Mouse (Mus musculus) stomach, embryonic 14.5 days (tissue): ENCODE measurements around the gene Dock10. TPM values are rescaled to one million over a fixed set of nuclear protein-coding genes. Genes with fewer than 3 reads are reported as not detected.

Experiments used
- ATAC-seq: fragments of 200-750 bp; cut with Nextera tagmentation; 2 replicates; pipeline ENCODE4 v1.8.0; 2017; ENCODE audit warnings: low read depth, moderate TSS enrichment; ENCODE audit not compliant: insufficient number of reproducible peaks, insufficient read depth, low FRiP score
- H3K27ac ChIP-seq: fragments of 300-500 bp; sonication (generic); 2 replicates; pipeline ENCODE4 v1.5.1; 2014; ENCODE audit warnings: mild to moderate bottlenecking, low read length, moderate library complexity, mixed read lengths
- H3K27me3 ChIP-seq: fragments of 300-500 bp; sonication (generic); 2 replicates; pipeline ENCODE4 v1.6.1; 2014; ENCODE audit warnings: low read length, control low read depth, mixed read lengths; ENCODE audit not compliant: control insufficient read depth, insufficient read depth
- H3K36me3 ChIP-seq: fragments of 300-500 bp; sonication (generic); 2 replicates; pipeline ENCODE4 v1.6.1; 2014; ENCODE audit warnings: mild to moderate bottlenecking, control low read depth, low read length, moderate library complexity, mixed read lengths; ENCODE audit not compliant: control insufficient read depth, insufficient read depth
- H3K4me1 ChIP-seq: fragments of 300-500 bp; sonication (generic); 2 replicates; pipeline ENCODE4 v1.6.1; 2014; ENCODE audit warnings: low read length, control low read depth, mixed read lengths; ENCODE audit not compliant: control insufficient read depth, insufficient read depth
- H3K4me2 ChIP-seq: fragments of 300-500 bp; sonication (generic); replicated peaks from 2 replicates; pipeline ENCODE4 v1.6.1; 2014; ENCODE audit warnings: low read depth, low read length, control low read depth
- H3K4me3 ChIP-seq: fragments of 300-500 bp; sonication (generic); 2 replicates; pipeline ENCODE4 v1.5.1; 2014; ENCODE audit warnings: low read depth, low read length, control low read depth
- H3K9ac ChIP-seq: fragments of 300-500 bp; sonication (generic); replicated peaks from 2 replicates; pipeline ENCODE4 v1.6.1; 2014; ENCODE audit warnings: low read depth, mild to moderate bottlenecking, control low read depth, low read length, moderate library complexity, mixed read lengths
- H3K9me3 ChIP-seq: fragments of 300-500 bp; sonication (generic); 2 replicates; pipeline ENCODE4 v1.6.1; 2016; ENCODE audit warnings: low read depth, low read length, control low read depth; ENCODE audit not compliant: control insufficient read depth
- WGBS: fragments of 180-500 bp; shearing (Covaris S2); extraction: QIAGEN DNeasy Blood & Tissue Kit; methylation state at CpG from one replicate; pipeline ENCODE4 v1.1.7; 2014; 5-methylcytosine and 5-hydroxymethylcytosine counted together
- polyA plus RNA-seq: library from polyadenylated mRNA; unstranded; fragments of >200 nt; fragmentation: Nextera tagmentation; extraction: Ambion mirVana; gene quantifications from 2 replicates; pipeline ENCODE4 v1.2.1, GENCODE M21; 2014

Gene Dock10
- polyA plus RNA-seq, 1 experiment from 2014 or later = 9.4 TPM

GRCm38 (mm10) chr1:80676004-80676673 lies 82.2 kb downstream of the Dock10 start:
- Histone ChIP-seq H3K9me3 (no peaks in the 10 kb centered on the region), H3K27ac (no peak overlapping the region), H3K4me3 (no peak overlapping the region), H3K4me2 (no peak overlapping the region), H3K9ac (no peak overlapping the region), H3K27me3 (no peaks in the 10 kb centered on the region), H3K4me1 (no peaks in the 10 kb centered on the region), H3K36me3 (no peaks in the 10 kb centered on the region)
- 19% methylated on average over 1 of the region's 1 CpGs for WGBS
- ATAC-seq = no peak

- Histone ChIP-seq H3K9ac (no peak overlapping the region), H3K36me3 (no peaks in the 10 kb centered on the region), H3K4me2 (no peak overlapping the region), H3K9me3 (no peaks in the 10 kb centered on the region), H3K4me3 (no peak overlapping the region), H3K27me3 (no peaks in the 10 kb centered on the region), H3K4me1 (no peaks in the 10 kb centered on the region), H3K27ac (no peak overlapping the region)
- ATAC-seq = no peak
- 92% methylated on average over 3 of the region's 3 CpGs for WGBS
These were observed 86.6 kb downstream of the Dock10 start for GRCm38 (mm10) chr1:80671730-80672129.

GRCm38 (mm10) chr1:80671056-80671455 lies 87.3 kb downstream of the Dock10 start:
- H3K27me3 ChIP-seq = no peaks in the 10 kb centered on the region
- 63% methylated on average over 5 of the region's 5 CpGs for WGBS
- ATAC-seq = no peak
- no peak overlapping the region for H3K4me3 ChIP-seq
- H3K9me3 ChIP-seq = no peaks in the 10 kb centered on the region
- H3K4me1 ChIP-seq = no peaks in the 10 kb centered on the region
- no peak overlapping the region for H3K9ac ChIP-seq
- no peak overlapping the region for H3K27ac ChIP-seq
- H3K36me3 ChIP-seq = no peaks in the 10 kb centered on the region
- no peak overlapping the region for H3K4me2 ChIP-seq

- 74% methylated on average over 7 of the region's 7 CpGs for WGBS
- no peak for ATAC-seq
- H3K36me3 ChIP-seq = no peaks in the 10 kb centered on the region
- no peaks in the 10 kb centered on the region for H3K9me3 ChIP-seq
- H3K27me3 ChIP-seq = no peaks in the 10 kb centered on the region
- no peak overlapping the region for H3K4me3 ChIP-seq
- H3K4me1 ChIP-seq = no peaks in the 10 kb centered on the region
- no peak overlapping the region for H3K27ac ChIP-seq
- no peak overlapping the region for H3K9ac ChIP-seq
- no peak overlapping the region for H3K4me2 ChIP-seq
These were observed 87.9 kb downstream of the Dock10 start for GRCm38 (mm10) chr1:80670387-80670786.

- Histone ChIP-seq H3K4me3 (no peak overlapping the region), H3K27me3 (no peaks in the 10 kb centered on the region), H3K36me3 (no peaks in the 10 kb centered on the region), H3K9me3 (no peaks in the 10 kb centered on the region), H3K27ac (no peak overlapping the region), H3K4me1 (no peaks in the 10 kb centered on the region), H3K4me2 (no peak overlapping the region), H3K9ac (no peak overlapping the region)
- no peak for ATAC-seq
These were observed 92.6 kb downstream of the Dock10 start for GRCm38 (mm10) chr1:80665761-80666160.

GRCm38 (mm10) chr1:80665161-80665560 lies 93.2 kb downstream of the Dock10 start:
- H3K27ac ChIP-seq = no peak overlapping the region
- ATAC-seq = no peak
- 92% methylated on average over 6 of the region's 6 CpGs for WGBS

GRCm38 (mm10) chr1:80661506-80662402 lies 96.6 kb downstream of the Dock10 start:
- H3K4me2 ChIP-seq = no peak overlapping the region
- no peak overlapping the region for H3K9ac ChIP-seq
- H3K27ac ChIP-seq = no peak overlapping the region
- no peaks in the 10 kb centered on the region for H3K36me3 ChIP-seq
- no peaks in the 10 kb centered on the region for H3K9me3 ChIP-seq
- H3K4me1 ChIP-seq = no peaks in the 10 kb centered on the region
- WGBS = 80% methylated on average over 11 of the region's 11 CpGs
- no peak overlapping the region for H3K4me3 ChIP-seq
- H3K27me3 ChIP-seq = no peaks in the 10 kb centered on the region
- ATAC-seq = no peak

More at GRCm38 (mm10) chr1:80665161-80665560, 93.2 kb downstream of the Dock10 start:
- H3K4me3 ChIP-seq = no peak overlapping the region
- H3K27me3 ChIP-seq = no peaks in the 10 kb centered on the region
- no peaks in the 10 kb centered on the region for H3K36me3 ChIP-seq
- no peaks in the 10 kb centered on the region for H3K4me1 ChIP-seq
- no peaks in the 10 kb centered on the region for H3K9me3 ChIP-seq
- H3K4me2 ChIP-seq = no peak overlapping the region
- no peak overlapping the region for H3K9ac ChIP-seq

- ATAC-seq = no peak
- Histone ChIP-seq H3K9me3 (no peaks in the 10 kb centered on the region), H3K27ac (no peak overlapping the region), H3K9ac (no peak overlapping the region), H3K27me3 (no peaks in the 10 kb centered on the region), H3K4me1 (no peaks in the 10 kb centered on the region), H3K4me2 (no peak overlapping the region), H3K4me3 (no peak overlapping the region), H3K36me3 (no peaks in the 10 kb centered on the region)
- WGBS = 79% methylated on average over 6 of the region's 6 CpGs
These were observed 98.7 kb downstream of the Dock10 start for GRCm38 (mm10) chr1:80659465-80660245.
